Mouse (Mus musculus): ENCODE measurements around the gene Iffo2.

DNA sequence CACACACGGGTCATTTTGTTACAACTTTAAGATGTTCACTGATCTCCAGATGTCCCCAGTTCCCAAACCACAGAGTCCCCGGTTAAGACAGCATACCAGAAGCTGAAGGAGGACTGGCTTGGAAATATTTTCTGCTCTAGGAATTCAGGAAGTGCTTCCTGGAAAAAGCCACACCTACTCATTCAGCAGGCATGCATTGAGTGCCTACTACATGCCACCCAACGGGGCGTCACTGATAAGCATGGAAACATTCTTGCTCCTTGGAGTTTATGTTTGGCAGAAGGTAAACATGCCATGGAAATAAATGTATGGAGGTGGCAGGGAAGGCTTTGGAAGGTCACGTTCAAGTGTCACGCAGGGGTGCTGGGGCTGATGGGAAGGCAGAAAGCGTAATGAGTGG is 19.1 kb downstream of the Iffo2 start:
- TF ChIP-seq CTCF (IDR thresholded peaks at IDR 0.05; ENCODE audit: low read depth) (no peak), EP300 (IDR thresholded peaks at IDR 0.05; ENCODE audit: low read depth) (no peak)

Data from liver, embryonic 14.5 days (tissue).